Mouse (Mus musculus): ENCODE results near the gene Limk2.
A peak's percentile ranks its signal among the peaks of the same experiment; 100 is the strongest.

Limk2 gene

DNA sequence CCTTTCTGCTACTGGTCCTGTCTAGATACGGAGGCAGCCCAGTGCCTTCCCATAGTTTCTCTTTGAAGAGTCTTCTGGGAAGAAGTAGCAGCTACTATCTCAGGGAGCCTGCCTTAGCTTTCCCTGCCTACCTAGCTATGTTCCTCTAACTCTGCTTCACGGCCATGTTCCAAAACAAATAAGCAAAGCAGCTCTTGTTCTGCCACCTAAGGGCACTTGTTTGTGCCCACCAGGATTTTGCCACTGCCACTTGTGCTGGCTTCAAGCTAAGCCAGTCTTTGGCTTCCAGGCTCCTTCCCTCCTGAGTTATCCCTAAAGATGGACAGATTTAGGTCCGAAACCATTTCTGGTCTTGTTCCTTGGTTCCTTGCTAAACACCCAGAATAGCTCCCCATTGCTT is 3.1 kb upstream of the Limk2 start:
- DNase-seq (ENCODE audit: low spot score in 2 of 2): no peak

DNA sequence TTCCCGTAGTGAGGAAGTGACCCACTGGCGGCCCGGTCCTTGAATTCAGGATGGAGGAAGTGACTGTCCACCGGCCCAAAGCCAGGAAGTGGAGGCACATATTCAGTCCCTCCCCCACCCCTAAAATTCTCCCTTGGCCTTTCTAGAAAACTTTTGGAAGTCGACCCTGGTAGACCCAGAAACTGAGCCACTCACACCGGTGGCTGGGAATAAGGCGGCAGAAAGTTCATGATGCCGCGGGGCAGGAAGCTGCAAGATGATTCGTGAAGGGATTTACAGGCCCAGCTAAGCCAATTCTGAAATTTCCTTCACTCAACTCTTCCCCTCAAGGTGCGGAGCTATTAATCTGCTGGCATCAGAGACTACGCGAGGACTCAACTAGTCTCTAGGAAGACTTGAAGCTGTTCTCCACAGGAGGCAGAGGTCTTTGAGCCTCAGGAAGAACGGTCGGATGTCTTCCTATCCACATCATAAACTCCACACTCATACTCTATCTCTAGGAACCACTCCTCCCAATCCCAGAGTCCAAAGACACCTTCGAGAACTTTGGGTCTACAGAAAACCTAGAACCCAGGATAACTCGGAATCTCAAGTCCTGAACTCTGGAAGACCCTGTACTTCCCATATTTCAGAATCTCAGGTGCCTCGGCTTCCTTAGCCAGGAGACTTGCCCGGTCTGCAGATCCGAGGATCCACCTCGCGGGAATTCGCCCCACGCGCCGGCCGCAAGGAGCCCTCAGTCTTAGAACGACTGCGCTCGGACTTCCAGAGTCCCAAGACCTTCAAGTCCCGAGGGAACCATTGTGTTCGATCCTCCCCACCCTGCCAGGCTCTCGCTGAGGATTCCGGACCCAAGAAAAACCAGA is 625 bp downstream of the Limk2 start:
- peak in 1 of 2 experiments; percentile 16 for DNase-seq (ENCODE audit: low spot score in 2 of 2)

DNA sequence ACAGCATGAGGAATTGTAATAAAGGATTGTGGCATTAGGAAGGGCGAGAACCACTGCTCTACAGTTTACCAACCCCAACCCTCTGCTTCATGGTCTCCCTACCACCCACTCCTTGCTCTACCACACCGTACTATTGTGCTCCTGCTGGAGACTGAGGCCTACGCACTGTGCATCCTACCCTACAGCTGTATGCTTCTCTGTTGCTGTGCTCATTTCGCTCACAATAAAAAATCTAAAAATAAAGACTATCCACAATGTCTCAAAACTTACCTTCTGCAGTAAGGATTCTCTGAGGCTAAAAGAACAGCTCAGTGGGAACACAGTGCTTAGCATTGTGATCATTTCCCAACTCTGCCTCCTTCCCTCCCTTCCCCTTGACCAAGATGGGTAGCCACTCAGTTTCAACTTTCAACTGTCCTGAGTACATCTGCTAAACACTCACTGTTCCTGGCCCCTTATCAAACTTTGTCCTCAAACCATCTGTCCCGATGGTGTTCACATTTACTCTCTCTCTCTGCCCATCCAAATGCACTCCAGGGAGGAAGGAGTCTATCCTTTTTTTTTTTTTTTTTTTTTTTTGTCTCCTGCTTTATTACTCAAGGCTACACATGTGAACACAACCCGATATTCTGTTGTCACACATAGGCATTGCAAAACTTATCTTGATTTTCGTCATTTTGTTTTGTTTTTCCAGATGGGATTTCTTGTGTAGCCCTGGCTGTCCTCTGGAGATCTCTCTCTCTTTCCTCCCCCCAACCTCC is 4.5 kb downstream of the Limk2 start:
- no peak for DNase-seq (ENCODE audit: low spot score in 2 of 2)

DNA sequence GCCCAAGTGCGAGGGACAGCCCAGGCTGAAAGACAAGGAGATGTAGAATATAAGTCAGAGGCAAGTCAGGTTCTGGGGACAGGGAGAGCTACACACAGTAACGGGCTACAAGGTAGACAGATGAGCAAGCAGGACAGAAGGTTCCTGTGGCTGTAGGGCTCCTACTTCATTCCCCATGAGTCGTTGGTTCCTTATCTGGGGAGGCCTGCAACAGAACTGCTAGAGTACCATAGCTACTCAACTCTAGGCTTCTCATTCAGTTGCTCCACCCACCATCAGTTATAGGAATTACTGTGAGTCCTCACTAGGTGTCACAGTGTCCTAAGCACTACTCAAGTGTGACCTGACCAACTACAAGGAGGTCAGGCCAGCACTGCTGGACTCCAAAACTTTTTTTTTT is 6.0 kb downstream of the Limk2 start:
- peak in 1 of 2 experiments; percentile 11 for DNase-seq (ENCODE audit: low spot score in 2 of 2)

DNA sequence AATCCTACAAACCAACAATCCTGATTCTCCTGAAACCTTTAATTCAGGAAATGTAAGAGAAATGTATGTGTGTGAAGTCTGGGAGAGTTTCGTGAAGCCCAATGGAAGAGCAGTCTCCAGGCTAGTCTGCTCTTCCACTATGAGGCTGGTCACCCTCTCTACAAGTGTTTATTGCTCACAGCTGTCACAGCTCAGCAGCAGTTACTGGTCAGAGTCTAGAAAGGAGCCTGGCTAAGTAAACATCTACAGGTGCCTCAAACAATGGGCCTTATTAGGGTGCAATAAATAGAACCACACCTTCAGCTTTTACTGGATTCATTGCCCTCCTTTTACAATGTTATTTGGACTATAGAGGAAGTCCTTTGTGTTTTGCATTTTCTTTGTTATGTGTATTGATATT is 10.7 kb downstream of the Limk2 start:
- DNase-seq (ENCODE audit: low spot score in 2 of 2): no peak

DNA sequence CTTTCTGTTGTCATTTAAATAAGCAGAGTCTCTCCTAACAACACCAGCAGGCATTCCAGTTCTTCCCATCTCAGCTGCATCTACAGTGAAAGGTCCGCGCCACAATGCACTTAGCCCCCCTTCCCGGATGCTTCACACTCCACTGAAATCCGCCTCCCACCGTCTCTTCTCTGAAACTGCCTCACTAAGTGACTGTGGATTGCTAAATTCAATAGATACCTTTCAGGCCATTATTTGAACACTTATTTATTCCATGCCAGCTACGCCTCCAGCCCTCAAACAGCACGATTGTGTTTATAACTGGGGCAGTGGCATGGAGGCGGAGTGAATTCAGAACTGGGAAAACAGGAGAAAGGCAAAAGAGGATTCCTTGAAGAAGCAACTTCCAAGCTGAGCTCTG is 12.4 kb downstream of the Limk2 start:
- DNase-seq (ENCODE audit: low spot score in 2 of 2): no peak

DNA sequence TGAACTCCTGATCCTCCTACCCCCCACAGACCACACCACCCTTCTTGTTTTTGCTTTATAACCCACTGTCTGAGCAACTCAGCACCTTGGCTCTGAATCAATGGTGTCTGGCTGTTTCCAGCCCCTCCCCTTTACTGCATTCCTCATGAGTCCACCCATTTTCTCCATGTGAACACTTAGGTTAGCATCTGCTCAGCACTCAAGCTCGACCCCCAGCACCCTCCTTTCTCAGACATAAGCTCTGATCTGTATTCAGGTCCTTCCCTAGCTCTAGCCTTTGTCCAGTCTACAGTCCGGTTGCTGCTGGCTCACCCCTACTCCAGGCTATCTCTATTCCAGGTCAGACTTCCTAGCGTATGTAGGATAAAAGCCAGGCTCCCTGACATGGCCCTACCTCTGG is 12.9 kb downstream of the Limk2 start:
- no peak for DNase-seq (ENCODE audit: low spot score in 2 of 2)

DNA sequence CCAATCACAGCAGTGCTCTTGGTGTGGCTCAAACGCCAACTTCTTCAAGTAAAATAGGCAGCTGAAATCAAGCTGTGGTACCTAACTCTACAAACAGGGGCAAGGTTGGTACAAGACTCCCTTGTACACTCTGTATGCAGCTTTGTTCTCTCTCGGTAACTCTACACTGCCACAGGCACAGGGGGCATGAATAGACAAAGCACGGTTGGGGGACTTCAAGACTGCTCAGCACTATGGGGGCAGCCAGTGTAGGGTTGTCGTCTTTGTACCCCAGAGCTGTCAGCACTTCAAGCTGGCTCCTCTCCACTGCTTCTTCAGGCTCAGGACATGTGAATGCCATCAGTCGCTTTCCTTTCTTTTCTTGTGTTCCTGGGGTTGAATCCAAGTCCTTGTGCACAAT is 14.5 kb downstream of the Limk2 start:
- no peak for DNase-seq (ENCODE audit: low spot score in 2 of 2)

DNA sequence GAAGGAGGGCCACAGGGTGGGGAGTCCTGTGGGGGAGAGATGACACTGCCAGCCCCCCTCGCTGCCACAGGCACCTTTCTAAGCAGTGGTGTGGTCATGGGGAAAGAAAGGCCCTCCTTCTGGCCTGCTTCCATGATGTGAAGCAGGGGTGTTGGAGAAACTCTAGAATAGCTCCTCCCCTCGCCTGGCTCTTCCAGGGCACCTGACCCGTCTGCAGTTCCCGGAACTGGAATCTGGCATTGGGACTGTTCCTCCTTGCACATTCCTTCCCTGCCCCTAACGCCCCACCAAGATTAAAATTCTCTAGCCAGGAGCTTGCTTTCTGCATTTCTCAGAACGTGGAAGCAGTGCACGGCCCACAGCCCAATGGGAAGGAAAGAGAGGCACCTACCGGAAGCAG is 16.5 kb downstream of the Limk2 start:
- no peak for DNase-seq (ENCODE audit: low spot score in 2 of 2)

DNA sequence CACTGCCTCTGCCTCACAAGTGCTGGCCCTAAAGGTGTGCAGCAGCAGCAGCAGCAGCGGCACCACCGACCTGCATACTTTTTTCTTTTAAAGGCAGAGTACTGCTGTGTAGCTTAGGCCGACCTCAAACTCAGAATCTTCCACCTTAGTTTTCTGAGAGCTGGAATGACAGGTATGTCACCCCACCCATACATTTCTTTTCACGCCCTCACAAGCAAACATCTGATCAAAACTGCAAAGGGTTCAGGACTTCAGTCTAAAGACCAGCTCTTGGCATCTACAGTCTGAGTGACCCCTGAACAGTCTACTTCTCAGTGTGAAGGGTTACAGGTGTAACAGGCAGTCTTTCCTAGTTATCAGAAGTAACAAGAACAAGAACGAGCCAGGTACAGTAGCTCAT is 18.2 kb downstream of the Limk2 start:
- DNase-seq (ENCODE audit: low spot score in 2 of 2): no peak

DNA sequence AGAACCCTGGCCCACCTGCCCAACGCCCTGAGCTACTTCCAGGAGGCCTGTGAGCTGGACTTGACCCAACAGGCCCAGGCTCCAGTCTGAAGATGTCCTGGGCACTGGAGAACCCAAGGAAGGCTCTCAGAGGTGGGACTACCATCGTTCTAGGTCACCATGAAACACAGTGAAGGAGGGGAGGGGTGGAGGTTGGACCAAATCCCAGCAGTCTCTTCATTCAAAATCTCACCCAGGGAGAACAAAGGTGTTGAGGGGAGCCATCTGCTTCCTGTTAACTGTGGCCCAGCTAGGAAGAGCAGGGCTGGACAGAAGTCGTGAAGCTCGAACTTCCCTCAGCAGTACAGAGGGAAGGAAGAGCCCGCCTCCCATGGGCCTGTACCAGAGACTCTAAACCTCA is 19.0 kb downstream of the Limk2 start:
- DNase-seq (ENCODE audit: low spot score in 2 of 2): no peak

DNA sequence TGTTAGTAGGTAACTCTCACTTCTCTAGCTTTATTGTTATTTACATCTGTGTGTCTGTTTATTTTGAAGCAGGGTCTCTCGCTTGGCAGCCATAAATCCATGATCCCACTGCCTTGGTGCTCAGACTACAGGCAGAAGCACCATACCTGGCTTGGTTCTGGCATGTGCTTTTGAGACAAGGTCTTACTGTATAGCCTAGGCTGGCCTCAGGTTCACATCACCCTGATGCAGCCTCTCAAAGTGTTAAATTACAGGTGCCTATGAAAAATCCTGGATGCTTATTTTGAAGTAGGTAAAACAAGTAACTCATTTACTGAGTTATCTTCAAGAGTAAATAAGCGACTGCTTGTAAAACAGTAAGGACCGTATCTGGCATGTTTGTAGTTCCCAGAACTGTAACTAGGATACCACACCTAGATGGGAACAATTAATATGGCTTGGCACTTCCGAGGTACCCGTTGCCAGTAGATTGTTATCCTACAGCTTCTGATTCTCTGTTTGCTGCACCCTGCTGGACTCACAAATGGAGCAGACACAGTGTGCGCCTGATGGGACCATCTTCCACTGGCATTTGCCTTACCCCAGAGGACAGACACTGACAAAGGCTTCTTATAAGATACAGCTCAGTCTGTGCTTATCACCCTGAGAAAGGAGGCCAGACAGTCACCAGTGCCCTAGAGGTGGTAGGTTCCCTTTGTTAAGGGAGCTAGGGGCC is 21.4 kb downstream of the Limk2 start:
- no peak for DNase-seq (ENCODE audit: low spot score in 2 of 2)

DNA sequence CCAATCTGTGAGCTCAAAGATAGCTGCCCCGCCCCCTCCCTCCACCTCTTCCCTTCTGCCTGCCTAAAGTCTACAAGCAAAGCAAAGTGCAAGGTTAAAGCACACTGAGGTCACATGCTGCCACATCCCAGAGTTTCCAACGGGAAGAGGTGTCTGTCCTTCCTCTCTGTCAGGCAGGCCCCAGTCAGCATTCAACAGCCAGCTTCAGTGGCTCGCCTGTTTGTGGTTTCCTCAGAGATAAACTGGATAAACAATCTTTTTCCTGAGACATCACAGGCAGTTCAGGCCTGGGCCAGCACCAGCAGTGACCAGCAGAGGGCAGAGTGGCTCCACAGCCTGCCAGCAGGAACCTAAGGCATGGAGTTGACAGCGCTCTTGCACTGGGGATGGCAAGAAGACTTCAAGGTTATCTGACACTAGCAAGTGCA is 22.0 kb downstream of the Limk2 start:
- DNase-seq (ENCODE audit: low spot score in 2 of 2): peak; percentile 67 to 74

DNA sequence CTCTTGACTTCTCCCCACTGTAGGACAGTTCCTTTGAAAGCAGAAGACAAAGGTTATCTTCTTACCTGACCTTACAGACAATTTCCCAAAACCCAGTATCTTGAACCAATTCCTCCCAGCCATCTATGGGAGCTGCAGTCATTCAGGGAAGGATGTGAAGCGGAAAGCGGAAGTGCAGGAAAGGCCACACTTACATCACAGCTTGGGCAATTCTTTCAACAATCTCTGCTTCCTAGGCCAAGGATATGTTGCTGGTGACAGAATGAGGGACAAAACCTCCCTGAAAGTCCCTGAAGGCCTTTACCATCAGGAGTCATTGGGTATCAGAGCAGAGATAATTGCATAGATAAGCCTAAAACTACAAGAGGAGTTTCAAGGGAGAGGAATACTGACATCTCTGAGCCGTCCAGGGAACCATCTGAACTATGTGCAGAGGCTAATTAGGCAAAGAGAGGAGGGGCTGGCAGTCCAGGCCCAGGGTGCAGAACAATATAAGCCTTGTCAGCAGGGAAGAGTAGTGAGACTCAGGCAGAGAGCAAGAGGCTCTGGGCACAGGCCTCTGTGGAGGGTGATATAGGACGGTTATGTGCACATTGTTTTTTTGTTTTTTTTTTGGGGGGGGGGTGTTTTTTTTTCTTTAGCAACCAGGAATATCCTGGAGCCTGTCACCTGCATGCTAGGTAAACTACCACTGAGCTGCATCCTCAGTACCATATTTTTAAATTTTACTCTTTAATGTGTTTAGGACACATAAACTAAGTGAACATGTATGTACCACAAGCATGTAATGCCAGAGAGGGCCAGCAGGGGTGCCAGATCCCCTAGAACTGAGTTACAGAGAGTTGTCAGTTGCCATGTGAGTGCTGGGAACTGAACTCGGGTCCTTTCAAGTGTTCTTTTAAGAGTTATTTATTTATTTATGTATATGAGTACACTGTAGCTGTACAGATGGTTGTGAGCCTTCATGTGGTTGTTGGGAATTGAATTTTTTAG is 26.1 kb downstream of the Limk2 start:
- no peak for DNase-seq (ENCODE audit: low spot score in 2 of 2)

DNA sequence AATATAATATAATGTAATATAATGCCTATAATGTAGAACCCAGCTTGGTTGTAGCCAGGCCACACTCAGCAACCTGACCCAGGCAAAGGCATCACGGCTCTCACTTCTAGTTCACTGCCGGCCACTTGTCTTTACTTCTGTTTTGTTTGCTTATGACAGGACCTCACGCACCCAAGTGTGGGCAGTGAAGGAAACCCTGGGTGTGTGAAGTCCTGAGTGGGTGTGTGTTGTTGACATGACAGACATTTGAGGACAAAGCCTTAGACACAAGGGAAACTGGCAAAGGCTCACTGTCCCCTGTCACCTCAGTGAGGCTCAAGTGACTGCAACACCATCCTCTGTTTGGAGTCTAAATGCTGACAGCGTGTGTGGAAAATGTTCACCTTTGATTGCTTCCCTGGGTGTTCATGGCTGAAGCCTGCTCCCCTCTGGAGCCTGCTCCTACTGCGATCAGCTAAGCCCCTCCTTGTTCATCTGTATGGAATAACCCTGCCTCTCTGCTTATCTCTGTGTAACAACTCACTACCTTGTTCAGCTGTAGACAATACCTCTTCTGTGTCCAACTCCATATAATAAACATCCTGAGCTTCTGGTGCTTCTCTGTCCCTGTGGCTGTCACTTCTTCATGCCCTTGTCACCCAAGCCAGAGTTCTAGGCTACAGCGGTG is 27.7 kb downstream of the Limk2 start:
- no peak for DNase-seq (ENCODE audit: low spot score in 2 of 2)

DNA sequence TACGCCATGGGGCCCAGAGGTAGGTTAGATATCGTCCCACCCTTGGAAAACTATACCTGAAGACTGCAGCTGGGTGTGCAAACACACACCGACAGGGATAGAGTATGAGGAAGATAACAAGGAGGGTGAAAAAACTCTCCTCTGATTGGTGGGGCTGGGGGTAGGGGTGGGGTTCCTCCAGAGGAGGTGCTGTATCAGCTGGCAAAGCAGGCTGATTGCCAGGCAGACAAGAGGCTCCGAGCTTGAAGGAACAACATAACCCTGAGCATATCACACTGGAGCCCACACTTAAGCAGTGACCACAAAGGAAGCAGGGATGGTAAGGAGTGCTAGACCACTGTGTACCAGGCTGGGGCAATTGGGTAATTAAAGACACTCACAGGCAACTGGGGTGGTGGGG is 29.6 kb downstream of the Limk2 start:
- DNase-seq (ENCODE audit: low spot score in 2 of 2): no peak

DNA sequence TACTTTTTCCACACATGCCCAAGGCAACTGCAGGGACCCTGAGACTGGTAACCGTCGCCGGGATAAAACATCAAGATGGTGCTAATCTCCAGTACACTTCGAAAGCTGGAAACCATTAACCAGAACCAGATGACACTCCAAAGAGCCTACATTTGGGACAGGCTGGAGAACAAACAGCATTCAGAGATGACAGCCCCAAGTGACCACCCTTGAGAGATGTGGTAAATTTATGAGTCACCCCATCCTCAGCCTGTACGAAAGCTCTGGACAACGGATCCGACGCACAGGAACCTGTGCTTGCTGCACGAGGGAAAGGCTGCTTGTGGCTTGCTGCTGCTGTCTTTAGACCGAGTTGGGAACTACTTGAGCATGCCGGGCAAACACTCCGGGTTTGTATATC is 34.2 kb downstream of the Limk2 start:
- no peak for DNase-seq (ENCODE audit: low spot score in 2 of 2)

DNA sequence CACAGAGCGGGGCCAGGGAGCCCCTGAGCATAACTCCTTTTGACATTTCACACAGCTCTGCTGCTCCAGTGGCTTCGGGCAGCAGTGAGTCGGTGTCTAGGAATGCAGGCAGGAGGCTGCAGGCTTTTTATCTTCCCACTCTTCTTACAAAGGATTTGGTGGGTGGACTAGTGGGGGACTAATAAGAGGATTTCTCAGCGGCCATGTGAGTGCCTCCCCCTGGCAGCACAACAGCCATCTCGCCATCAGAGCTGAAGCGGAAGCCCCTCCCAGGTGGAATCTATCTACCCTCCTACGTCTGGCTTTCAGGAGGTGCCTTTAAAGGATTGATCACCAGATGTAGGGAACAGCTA is 34.7 kb downstream of the Limk2 start:
- no peak for DNase-seq (ENCODE audit: low spot score in 2 of 2)

DNA sequence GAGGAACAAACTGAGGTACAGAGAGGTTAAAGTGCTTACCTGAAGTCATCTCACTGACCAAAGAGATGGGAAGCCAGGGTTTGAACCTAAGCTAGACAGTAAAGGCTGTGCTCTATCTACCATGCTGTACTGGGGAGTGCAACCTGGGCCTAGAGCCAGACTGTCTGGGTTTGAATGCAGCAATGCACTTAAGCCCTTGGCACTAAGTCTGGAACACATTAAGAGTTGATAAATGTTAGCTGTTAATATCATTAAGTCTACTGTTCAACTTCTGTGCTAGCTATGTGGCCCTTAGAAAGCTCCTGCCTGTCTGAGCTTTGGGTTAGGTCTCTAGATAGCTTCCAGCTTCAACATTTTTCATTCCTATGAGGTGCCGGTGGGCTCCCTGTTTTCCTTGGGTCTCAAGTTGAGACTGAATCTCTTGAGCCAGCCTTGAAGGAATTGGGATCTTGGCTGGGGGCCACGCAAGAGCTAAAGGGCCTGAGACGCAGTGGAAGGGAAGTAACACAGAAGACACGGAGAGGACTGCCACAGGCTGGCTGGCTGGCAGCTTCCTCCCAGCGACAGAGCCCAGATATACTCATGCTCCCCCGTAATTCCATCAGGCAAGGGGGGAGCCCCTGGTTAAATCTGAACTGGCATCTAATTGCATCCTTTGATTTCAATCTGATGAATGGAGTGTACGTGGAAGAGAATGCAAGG is 35.2 kb downstream of the Limk2 start:
- no peak for DNase-seq (ENCODE audit: low spot score in 2 of 2)

DNA sequence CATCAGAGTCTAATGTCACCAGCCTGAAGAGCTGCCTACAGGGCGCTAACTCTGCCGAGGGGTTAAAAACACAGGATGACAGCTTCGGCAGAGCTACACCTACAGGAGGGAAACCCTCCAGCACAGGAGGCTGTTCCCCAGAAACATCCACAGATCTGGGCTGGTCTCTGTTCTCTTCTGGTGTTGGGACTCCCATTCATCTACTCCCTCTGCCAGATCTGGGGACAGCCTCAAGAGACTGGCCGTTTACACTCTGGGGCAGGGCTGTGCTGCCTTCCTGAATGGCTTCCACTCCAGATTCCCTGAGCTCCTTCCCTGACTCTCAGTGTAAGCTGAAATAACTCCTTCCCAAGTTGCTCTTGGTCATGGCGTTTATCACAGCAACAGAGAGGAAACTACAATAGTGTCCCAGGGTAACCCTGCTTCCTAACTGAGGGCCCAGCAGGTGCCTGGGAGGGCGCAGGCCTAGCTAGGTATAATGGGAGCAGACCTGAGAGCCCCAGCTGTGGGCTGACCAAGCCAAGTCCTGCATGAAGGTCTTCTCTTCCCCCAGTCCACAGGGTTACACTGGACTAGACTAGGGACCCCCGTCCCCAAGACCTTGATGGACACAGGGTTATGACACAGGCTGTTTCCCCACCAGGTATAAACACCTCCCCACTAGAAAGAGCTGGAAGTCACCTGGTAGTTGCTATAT is 37.2 kb downstream of the Limk2 start:
- no peak for DNase-seq (ENCODE audit: low spot score in 2 of 2)

Data from spleen, postnatal 36 days (tissue).